Mouse (Mus musculus) intestine, postnatal 0 days (tissue): Measurements from ENCODE around the gene Icosl. TPM values are rescaled to one million over a fixed set of nuclear protein-coding genes. Genes with fewer than 3 reads are reported as not detected.

Experiments used
- ATAC-seq: fragments of 200-750 bp; cut with Nextera tagmentation; 2 replicates; pipeline ENCODE4 v1.8.0; 2017; ENCODE audit warnings: mild to moderate bottlenecking, moderate TSS enrichment, moderate library complexity
- H3K27ac ChIP-seq: fragments of 300-500 bp; sonication (generic); 2 replicates; pipeline ENCODE4 v1.5.1; 2014; ENCODE audit warnings: mild to moderate bottlenecking, low read depth, low read length, moderate library complexity
- H3K27me3 ChIP-seq: fragments of 300-500 bp; sonication (generic); replicated peaks from 2 replicates; pipeline ENCODE4 v1.6.1; 2014; ENCODE audit warnings: low read length, mixed read lengths; ENCODE audit not compliant: control insufficient read depth, insufficient read depth
- H3K36me3 ChIP-seq: fragments of 300-500 bp; sonication (generic); 2 replicates; pipeline ENCODE4 v1.6.1; 2014; ENCODE audit warnings: mild to moderate bottlenecking, moderate library complexity; ENCODE audit not compliant: control insufficient read depth, insufficient read depth
- H3K4me1 ChIP-seq: fragments of 300-500 bp; sonication (generic); replicated peaks from 2 replicates; pipeline ENCODE4 v1.6.1; 2014; ENCODE audit warnings: antibody characterized with exemption, low read length, mixed read lengths; ENCODE audit not compliant: control insufficient read depth, insufficient read depth
- H3K4me2 ChIP-seq: fragments of 300-500 bp; sonication (generic); replicated peaks from 2 replicates; pipeline ENCODE4 v1.6.1; 2014; ENCODE audit warnings: low read depth, mild to moderate bottlenecking, moderate library complexity
- H3K4me3 ChIP-seq: fragments of 300-500 bp; sonication (generic); 2 replicates; pipeline ENCODE4 v1.5.1; 2014; ENCODE audit warnings: low read depth, low read length
- H3K9ac ChIP-seq: fragments of 300-500 bp; sonication (generic); 2 replicates; pipeline ENCODE4 v1.6.1; 2014; ENCODE audit warnings: mild to moderate bottlenecking, low read depth, low read length
- H3K9me3 ChIP-seq: fragments of 300-500 bp; sonication (generic); 2 replicates; pipeline ENCODE4 v1.6.1; 2016; ENCODE audit warnings: mixed run types; ENCODE audit not compliant: control insufficient read depth
- CTCF ChIP-seq: sonication (generic); IDR thresholded peaks from 2 replicates; pipeline ENCODE4 v1.5.1; 2016; ENCODE audit warnings: low read depth, mild to moderate bottlenecking, control low read depth, antibody characterized with exemption, moderate library complexity
- WGBS: fragments of 180-500 bp; shearing (Covaris S2); extraction: QIAGEN DNeasy Blood & Tissue Kit; methylation state at CpG from one replicate; pipeline ENCODE4 v1.1.7; 2014; 5-methylcytosine and 5-hydroxymethylcytosine counted together
- polyA plus RNA-seq: library from polyadenylated mRNA; unstranded; fragments of >200 nt; fragmentation: Nextera tagmentation; extraction: Ambion mirVana; gene quantifications from 2 replicates; pipeline ENCODE4 v1.2.1, GENCODE M21; 2015

The Icosl gene
- polyA plus RNA-seq, 1 experiment from 2014 or later: 5.6 TPM

- Histone ChIP-seq H3K9me3 (no peaks in the 10 kb centered on the region), H3K4me1 (no peaks in the 10 kb centered on the region), H3K4me3 (no peak overlapping the region), H3K9ac (no peak overlapping the region), H3K27ac (no peak overlapping the region), H3K4me2 (no peak overlapping the region), H3K36me3 (peaks cover 22% of the 10 kb centered on the region; the same call in 1 of the 2 replicates), H3K27me3 (no peaks in the 10 kb centered on the region)
- TF ChIP-seq CTCF: no peak
- ATAC-seq: no peak
- 85% methylated on average over 4 of the region's 4 CpGs for WGBS
Measured at GRCm38 (mm10) chr10:78079955-78080591, 11.0 kb downstream of the Icosl start.

- no peak overlapping the region for H3K9ac ChIP-seq
- no peaks in the 10 kb centered on the region for H3K9me3 ChIP-seq
- no peaks in the 10 kb centered on the region for H3K4me1 ChIP-seq
- no peak overlapping the region for H3K27ac ChIP-seq
- WGBS: 50% methylated on average over 1 of the region's 1 CpGs
- no peak overlapping the region for H3K4me2 ChIP-seq
- no peaks in the 10 kb centered on the region for H3K27me3 ChIP-seq
- H3K36me3 ChIP-seq: 0 out of 2 replicates have a peak, but pooled peaks cover 6% of the 10 kb centered on the region
- H3K4me3 ChIP-seq: no peak overlapping the region
- TF ChIP-seq CTCF: no peak
- no peak for ATAC-seq
Measured at GRCm38 (mm10) chr10:78084073-78084472, 15.0 kb downstream of the Icosl start.

GRCm38 (mm10) chr10:78085711-78086110 lies 16.6 kb downstream of the Icosl start:
- Histone ChIP-seq H3K27ac (no peak overlapping the region), H3K4me3 (no peak overlapping the region), H3K27me3 (no peaks in the 10 kb centered on the region), H3K36me3 (no peaks in the 10 kb centered on the region), H3K9ac (no peak overlapping the region), H3K4me2 (no peak overlapping the region), H3K4me1 (no peaks in the 10 kb centered on the region), H3K9me3 (no peaks in the 10 kb centered on the region)
- no peak for TF ChIP-seq CTCF
- 96% methylated on average over 6 of the region's 6 CpGs for WGBS
- no peak for ATAC-seq

GRCm38 (mm10) chr10:78086444-78087061 lies 17.5 kb downstream of the Icosl start:
- H3K36me3 ChIP-seq: no peaks in the 10 kb centered on the region
- no peak overlapping the region for H3K27ac ChIP-seq
- no peak for TF ChIP-seq CTCF
- H3K9me3 ChIP-seq: no peaks in the 10 kb centered on the region
- H3K4me2 ChIP-seq: no peak overlapping the region
- no peak for ATAC-seq
- 71% methylated on average over 10 of the region's 10 CpGs for WGBS
- no peaks in the 10 kb centered on the region for H3K27me3 ChIP-seq
- no peak overlapping the region for H3K9ac ChIP-seq
- H3K4me3 ChIP-seq: no peak overlapping the region
- H3K4me1 ChIP-seq: no peaks in the 10 kb centered on the region

GRCm38 (mm10) chr10:78087101-78087511 lies 18.0 kb downstream of the Icosl start:
- no peak for TF ChIP-seq CTCF
- Histone ChIP-seq H3K9me3 (no peaks in the 10 kb centered on the region), H3K9ac (no peak overlapping the region), H3K27me3 (no peaks in the 10 kb centered on the region), H3K4me1 (no peaks in the 10 kb centered on the region), H3K36me3 (no peaks in the 10 kb centered on the region), H3K4me2 (no peak overlapping the region), H3K4me3 (no peak overlapping the region), H3K27ac (no peak overlapping the region)
- WGBS: 88% methylated on average over 6 of the region's 6 CpGs
- no peak for ATAC-seq

- no peak overlapping the region for H3K4me2 ChIP-seq
- H3K4me1 ChIP-seq: no peaks in the 10 kb centered on the region
- H3K27me3 ChIP-seq: no peaks in the 10 kb centered on the region
- H3K9me3 ChIP-seq: no peaks in the 10 kb centered on the region
- ATAC-seq: peak; percentile 79
- no peak overlapping the region for H3K4me3 ChIP-seq
- WGBS: 31% methylated on average over 6 of the region's 6 CpGs
- H3K9ac ChIP-seq: no peak overlapping the region
- TF ChIP-seq CTCF: no peak
- H3K36me3 ChIP-seq: no peaks in the 10 kb centered on the region
- H3K27ac ChIP-seq: no peak overlapping the region
Measured at GRCm38 (mm10) chr10:78090246-78090645, 21.1 kb downstream of the Icosl start.
